Mouse (Mus musculus): ENCODE data around the gene Tmem236. TPM values are rescaled to one million over a fixed set of nuclear protein-coding genes. Genes with fewer than 3 reads are reported as not detected.
A peak's percentile ranks its signal among the peaks of the same experiment; 100 is the strongest.

The Tmem236 gene
- polyA plus RNA-seq (2015; fragmentation: Nextera tagmentation; extraction: Ambion mirVana): 0.08 TPM in 1 of 2 replicates, not detected in the other

GRCm38 (mm10) chr2:14174334-14174733 is at the start of gene Tmem236:
Gene Tmem236, plus strand, starts transcription at chr2:14174523.
- H3K4me3 ChIP-seq: no peak within 1 kb of the TSS
- 58% methylated on average over 3 of the region's 3 CpGs for WGBS
- H3K36me3 ChIP-seq: no peaks in the 10 kb centered on the region
- H3K9ac ChIP-seq: no peak within 1 kb of the TSS
- no peaks in the 10 kb centered on the region for H3K9me3 ChIP-seq
- H3K27ac ChIP-seq (replicated peaks): no peak within 1 kb of the TSS
- H3K4me1 ChIP-seq (replicated peaks): no peaks in the 10 kb centered on the region
- no peak for ATAC-seq (ENCODE audit: low read depth)
- H3K4me2 ChIP-seq: no peak within 1 kb of the TSS
- H3K27me3 ChIP-seq: no peaks in the 10 kb centered on the region

GRCm38 (mm10) chr2:14126387-14126786 is 47.9 kb upstream of the Tmem236 start:
- Histone ChIP-seq H3K4me3 (no peak overlapping the region), H3K4me2 (no peak overlapping the region), H3K9me3 (no peaks in the 10 kb centered on the region), H3K36me3 (peaks cover 25% of the 10 kb centered on the region), H3K9ac (no peak overlapping the region), H3K27me3 (no peaks in the 10 kb centered on the region), H3K4me1 (replicated peaks) (no peaks in the 10 kb centered on the region), H3K27ac (replicated peaks) (no peak overlapping the region)
- WGBS: 93% methylated on average over 6 of the region's 6 CpGs
- no peak for ATAC-seq (ENCODE audit: low read depth)

DNA sequence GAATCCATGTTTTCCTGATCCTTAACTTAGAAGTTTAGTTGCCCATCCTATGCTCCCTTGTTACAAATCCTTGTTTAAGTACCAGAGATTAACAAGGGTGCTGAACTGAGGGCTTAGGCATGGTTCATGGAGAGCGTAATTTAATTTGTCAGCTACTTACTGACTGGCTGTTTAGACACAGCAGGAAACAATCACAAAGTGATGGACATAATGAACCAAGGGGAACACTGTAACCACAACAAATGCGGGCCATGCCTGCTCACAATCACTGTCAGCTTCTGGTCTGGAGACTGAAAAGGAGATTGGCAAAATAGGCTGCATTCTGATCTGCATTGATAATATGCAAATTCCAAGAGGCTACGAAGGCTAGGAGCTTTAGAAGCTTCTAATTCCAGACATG is 46.7 kb upstream of the Tmem236 start:
- no peak overlapping the region for H3K4me2 ChIP-seq
- H3K4me1 ChIP-seq (replicated peaks): no peaks in the 10 kb centered on the region
- peaks cover 36% of the 10 kb centered on the region for H3K36me3 ChIP-seq
- WGBS: 53% methylated on average over 3 of the region's 3 CpGs
- no peak overlapping the region for H3K4me3 ChIP-seq
- no peaks in the 10 kb centered on the region for H3K9me3 ChIP-seq
- H3K27me3 ChIP-seq: no peaks in the 10 kb centered on the region
- H3K9ac ChIP-seq: no peak overlapping the region
- ATAC-seq (ENCODE audit: low read depth): no peak
- H3K27ac ChIP-seq (replicated peaks): no peak overlapping the region

GRCm38 (mm10) chr2:14130641-14131339 is 43.5 kb upstream of the Tmem236 start:
- no peak overlapping the region for H3K9ac ChIP-seq
- no peaks in the 10 kb centered on the region for H3K9me3 ChIP-seq
- H3K36me3 ChIP-seq: peaks cover 36% of the 10 kb centered on the region
- WGBS: 64% methylated on average over 12 of the region's 12 CpGs
- no peaks in the 10 kb centered on the region for H3K27me3 ChIP-seq
- no peak overlapping the region for H3K4me2 ChIP-seq
- ATAC-seq (ENCODE audit: low read depth): no peak
- H3K4me1 ChIP-seq (replicated peaks): no peaks in the 10 kb centered on the region
- H3K27ac ChIP-seq (replicated peaks): no peak overlapping the region
- H3K4me3 ChIP-seq: no peak overlapping the region

GRCm38 (mm10) chr2:14132468-14133326 is 41.6 kb upstream of the Tmem236 start:
- Histone ChIP-seq H3K4me1 (replicated peaks) (no peaks in the 10 kb centered on the region), H3K9ac (no peak overlapping the region), H3K36me3 (peaks cover 38% of the 10 kb centered on the region), H3K4me2 (no peak overlapping the region), H3K4me3 (no peak overlapping the region), H3K27ac (replicated peaks) (no peak overlapping the region), H3K27me3 (no peaks in the 10 kb centered on the region), H3K9me3 (no peaks in the 10 kb centered on the region)
- no peak for ATAC-seq (ENCODE audit: low read depth)
- 90% methylated on average over 4 of the region's 4 CpGs for WGBS

DNA sequence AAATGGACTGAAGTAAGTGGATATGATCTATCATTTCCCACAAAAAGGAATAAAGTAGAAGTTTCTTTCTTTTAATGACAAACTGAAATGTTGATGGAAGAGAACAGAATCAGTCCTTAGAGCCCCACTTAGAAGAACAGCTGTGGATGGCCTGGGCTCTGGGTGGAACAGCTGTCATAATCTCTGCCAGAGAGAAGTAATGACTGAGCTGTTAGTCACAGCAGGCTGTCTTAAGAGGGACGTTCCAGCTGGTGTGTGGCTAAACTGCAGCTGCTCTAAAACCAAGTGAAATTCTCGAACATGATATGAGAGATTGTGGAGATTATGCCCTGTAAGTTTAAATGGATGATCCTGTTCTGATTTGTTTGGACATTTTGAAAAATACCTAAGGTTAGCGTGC is 37.4 kb upstream of the Tmem236 start:
- no peak overlapping the region for H3K4me3 ChIP-seq
- ATAC-seq (ENCODE audit: low read depth): 0 out of 2 replicates have a peak, but pooled peaks have one; percentile 36
- 55% methylated on average over 3 of the region's 3 CpGs for WGBS

DNA sequence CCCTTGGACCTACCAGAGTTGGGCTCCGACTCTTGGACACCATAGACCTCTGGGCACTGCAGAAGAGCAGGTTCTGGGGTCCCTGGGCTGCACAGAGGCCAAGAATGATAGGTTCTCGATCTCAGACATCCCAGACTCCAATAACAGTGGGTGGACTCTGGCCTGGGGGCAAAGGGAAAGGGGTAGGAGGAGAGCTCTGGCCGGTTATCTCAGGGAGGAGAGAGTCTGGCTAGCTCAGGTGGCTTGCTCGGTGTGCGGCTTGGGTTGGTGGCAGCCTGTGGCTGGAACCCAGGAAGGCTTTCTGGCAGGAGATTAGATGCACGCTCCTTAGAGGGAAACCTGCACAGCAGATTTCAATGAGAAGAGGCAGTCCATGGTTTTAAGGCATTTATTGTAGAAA is 34.7 kb upstream of the Tmem236 start:
- Histone ChIP-seq H3K36me3 (peaks cover 56% of the 10 kb centered on the region), H3K27ac (replicated peaks) (no peak overlapping the region), H3K27me3 (no peaks in the 10 kb centered on the region), H3K4me3 (no peak overlapping the region), H3K9ac (no peak overlapping the region), H3K4me2 (no peak overlapping the region), H3K9me3 (no peaks in the 10 kb centered on the region), H3K4me1 (replicated peaks) (no peaks in the 10 kb centered on the region)
- 81% methylated on average over 6 of the region's 6 CpGs for WGBS
- ATAC-seq (ENCODE audit: low read depth): no peak

More for the DNA sequence above, 37.4 kb upstream of the Tmem236 start:
- no peaks in the 10 kb centered on the region for H3K9me3 ChIP-seq
- H3K27me3 ChIP-seq: no peaks in the 10 kb centered on the region
- H3K9ac ChIP-seq: no peak overlapping the region
- no peaks in the 10 kb centered on the region for H3K4me1 ChIP-seq (replicated peaks)
- H3K27ac ChIP-seq (replicated peaks): no peak overlapping the region
- H3K4me2 ChIP-seq: no peak overlapping the region
- H3K36me3 ChIP-seq: peaks cover 46% of the 10 kb centered on the region

GRCm38 (mm10) chr2:14140044-14140443 is 34.3 kb upstream of the Tmem236 start:
- Histone ChIP-seq H3K27me3 (no peaks in the 10 kb centered on the region), H3K9me3 (no peaks in the 10 kb centered on the region), H3K4me1 (replicated peaks) (no peaks in the 10 kb centered on the region), H3K27ac (replicated peaks) (no peak overlapping the region), H3K4me3 (no peak overlapping the region), H3K4me2 (no peak overlapping the region), H3K9ac (no peak overlapping the region), H3K36me3 (peaks cover 60% of the 10 kb centered on the region)
- 48% methylated on average over 2 of the region's 2 CpGs for WGBS
- no peak for ATAC-seq (ENCODE audit: low read depth)

DNA sequence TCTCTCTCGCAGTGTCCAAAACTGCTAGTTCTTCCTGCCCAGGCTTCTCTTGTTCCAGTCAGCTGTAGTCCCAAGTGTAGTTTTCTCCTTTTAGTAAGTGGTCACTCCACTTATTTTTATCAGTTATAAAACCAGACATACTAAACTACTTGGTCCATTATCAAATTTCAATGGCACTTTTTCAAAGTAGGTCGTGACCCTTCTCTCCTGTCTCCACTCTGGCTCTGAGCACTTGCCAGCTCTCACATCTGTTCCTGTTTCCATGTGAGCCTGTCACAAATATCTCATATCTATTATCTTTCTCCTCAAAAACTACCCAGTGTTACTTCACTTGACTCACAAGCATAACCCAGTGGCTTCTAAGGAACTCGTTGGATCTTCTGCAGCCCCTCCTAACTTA is 29.0 kb upstream of the Tmem236 start:
- Histone ChIP-seq H3K27me3 (no peaks in the 10 kb centered on the region), H3K4me3 (no peak overlapping the region), H3K36me3 (peaks cover 44% of the 10 kb centered on the region), H3K4me1 (replicated peaks) (no peaks in the 10 kb centered on the region), H3K9me3 (no peaks in the 10 kb centered on the region), H3K4me2 (no peak overlapping the region), H3K27ac (replicated peaks) (no peak overlapping the region), H3K9ac (no peak overlapping the region)
- WGBS: 87% methylated on average over 3 of the region's 3 CpGs
- ATAC-seq (ENCODE audit: low read depth): no peak

GRCm38 (mm10) chr2:14146913-14147312 is 27.4 kb upstream of the Tmem236 start:
- Histone ChIP-seq H3K9ac (no peak overlapping the region), H3K36me3 (peaks cover 36% of the 10 kb centered on the region), H3K9me3 (no peaks in the 10 kb centered on the region), H3K4me3 (no peak overlapping the region), H3K4me1 (replicated peaks) (no peaks in the 10 kb centered on the region), H3K4me2 (no peak overlapping the region), H3K27me3 (no peaks in the 10 kb centered on the region), H3K27ac (replicated peaks) (no peak overlapping the region)
- 90% methylated on average over 2 of the region's 2 CpGs for WGBS
- ATAC-seq (ENCODE audit: low read depth): no peak

DNA sequence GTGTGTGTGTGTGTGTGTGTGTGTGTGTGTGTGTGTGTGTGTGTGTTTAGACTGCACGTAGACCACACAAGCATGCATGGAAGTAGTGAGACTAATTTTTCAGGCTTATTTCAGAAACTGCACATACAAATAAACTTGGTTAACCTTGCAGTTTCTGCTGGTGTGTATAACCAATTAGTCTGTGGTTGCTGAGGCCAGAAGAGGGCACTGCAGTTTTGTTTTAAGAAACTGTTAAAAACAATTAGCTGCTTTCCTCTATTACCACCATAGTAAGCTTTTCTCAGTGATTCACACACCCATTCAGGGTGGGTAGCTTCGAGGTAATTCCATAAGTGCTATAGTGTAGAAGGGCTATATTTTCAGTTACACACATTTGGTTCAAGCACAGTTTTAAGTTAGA is 23.5 kb upstream of the Tmem236 start:
- Histone ChIP-seq H3K4me3 (no peak overlapping the region), H3K27me3 (no peaks in the 10 kb centered on the region), H3K27ac (replicated peaks) (no peak overlapping the region), H3K36me3 (peaks cover 11% of the 10 kb centered on the region; the same call in 1 of the 2 replicates), H3K9me3 (no peaks in the 10 kb centered on the region), H3K9ac (no peak overlapping the region), H3K4me1 (replicated peaks) (no peaks in the 10 kb centered on the region), H3K4me2 (no peak overlapping the region)
- no peak for ATAC-seq (ENCODE audit: low read depth)
- 97% methylated on average over 2 of the region's 2 CpGs for WGBS

DNA sequence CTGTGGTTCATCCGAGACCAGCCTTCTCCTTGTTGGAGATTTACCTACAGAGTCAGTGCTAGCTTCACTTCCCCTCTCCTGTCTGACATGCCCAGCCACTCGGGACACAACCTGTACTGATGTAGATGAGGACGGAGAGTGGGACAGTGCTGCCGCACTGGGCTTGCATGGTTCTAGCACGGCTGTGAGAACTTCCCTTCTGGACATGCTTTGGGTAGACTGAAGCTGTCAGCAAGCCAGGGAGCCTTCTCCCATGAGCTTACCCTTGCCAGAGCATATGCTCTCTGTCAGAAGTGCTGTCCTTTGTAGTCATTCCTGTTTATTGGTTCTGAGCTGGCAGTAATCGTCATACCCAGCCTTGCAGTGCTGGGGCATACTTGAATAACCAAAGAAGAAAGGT is 22.5 kb upstream of the Tmem236 start:
- Histone ChIP-seq H3K4me3 (no peak overlapping the region), H3K27me3 (no peaks in the 10 kb centered on the region), H3K4me1 (replicated peaks) (no peaks in the 10 kb centered on the region), H3K4me2 (no peak overlapping the region), H3K36me3 (peaks cover 7% of the 10 kb centered on the region; the same call in 1 of the 2 replicates), H3K27ac (replicated peaks) (no peak overlapping the region), H3K9ac (no peak overlapping the region), H3K9me3 (no peaks in the 10 kb centered on the region)
- WGBS: 90% methylated on average over 6 of the region's 6 CpGs
- ATAC-seq (ENCODE audit: low read depth): no peak

Data from neural tube, embryonic 13.5 days (tissue).